Mouse (Mus musculus): ENCODE data around the gene Pdzd8.

Pdzd8 gene

DNA sequence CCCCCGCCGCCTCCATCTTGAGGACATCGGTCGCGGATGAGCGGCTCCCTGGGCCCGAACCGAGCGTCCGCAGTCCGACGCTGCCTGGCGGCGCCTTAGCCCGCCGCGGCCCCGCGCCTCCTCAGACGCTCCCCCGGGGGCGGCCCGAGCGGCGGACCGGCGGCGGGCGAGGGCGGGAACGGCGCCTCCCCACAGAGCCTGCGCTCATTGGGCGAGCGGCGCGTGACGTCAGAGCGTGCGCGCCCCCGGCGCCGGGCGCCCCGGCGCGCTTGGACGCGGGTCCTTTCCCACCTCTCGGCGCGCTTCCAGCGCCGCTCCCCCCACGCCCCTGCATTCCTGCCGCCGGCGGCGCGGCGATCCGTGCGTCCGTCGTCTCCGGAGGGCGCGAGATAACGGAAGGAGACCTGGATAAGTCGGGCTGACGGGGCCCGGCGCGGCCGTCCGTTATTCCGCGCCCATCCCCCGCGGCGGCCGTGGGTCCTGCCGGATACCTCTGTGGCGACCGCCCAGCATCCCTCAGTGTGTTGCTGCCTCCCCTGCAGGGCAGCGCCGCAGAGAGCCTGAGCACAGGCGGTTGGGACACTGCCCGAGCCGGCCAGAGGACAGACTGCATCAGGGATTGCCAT, at the start of gene Pdzd8:
Gene Pdzd8, minus strand, starts transcription at position 123 of the 626 bp plus-strand sequence.
- peak; percentile 89 for DNase-seq

DNA sequence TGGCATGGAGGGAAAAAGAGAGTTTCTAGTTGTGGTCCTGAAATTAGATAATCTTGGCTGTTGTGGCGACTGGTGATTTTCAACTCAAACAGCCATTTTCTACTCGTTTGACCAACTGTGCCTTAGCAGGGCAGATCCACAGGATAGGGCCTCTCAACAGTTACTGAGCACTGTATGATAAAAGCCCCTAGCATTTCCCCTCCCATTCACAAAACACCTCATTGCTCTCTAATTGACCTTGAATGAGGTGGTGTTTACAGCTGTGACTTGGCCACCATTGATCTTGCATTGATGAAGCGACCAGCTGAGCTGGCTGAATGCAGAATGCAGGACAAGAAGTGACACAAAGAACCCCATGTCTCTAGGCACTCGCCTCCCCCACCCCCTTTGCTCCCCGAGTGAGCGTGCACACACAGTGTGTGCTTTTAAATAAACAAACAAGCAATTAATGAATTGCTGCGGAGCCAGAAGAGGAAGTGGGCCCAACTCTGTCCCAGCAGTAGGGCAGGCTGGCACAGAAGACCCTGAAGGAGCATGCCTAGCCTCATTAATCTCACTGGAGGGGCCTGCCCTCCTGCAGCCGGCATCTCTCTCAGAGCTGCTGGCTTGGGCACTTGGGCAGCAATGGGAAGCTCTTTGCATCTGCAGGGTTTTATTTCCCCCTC, 48.3 kb upstream of the Pdzd8 start:
- peak; percentile 33 for DNase-seq

DNA sequence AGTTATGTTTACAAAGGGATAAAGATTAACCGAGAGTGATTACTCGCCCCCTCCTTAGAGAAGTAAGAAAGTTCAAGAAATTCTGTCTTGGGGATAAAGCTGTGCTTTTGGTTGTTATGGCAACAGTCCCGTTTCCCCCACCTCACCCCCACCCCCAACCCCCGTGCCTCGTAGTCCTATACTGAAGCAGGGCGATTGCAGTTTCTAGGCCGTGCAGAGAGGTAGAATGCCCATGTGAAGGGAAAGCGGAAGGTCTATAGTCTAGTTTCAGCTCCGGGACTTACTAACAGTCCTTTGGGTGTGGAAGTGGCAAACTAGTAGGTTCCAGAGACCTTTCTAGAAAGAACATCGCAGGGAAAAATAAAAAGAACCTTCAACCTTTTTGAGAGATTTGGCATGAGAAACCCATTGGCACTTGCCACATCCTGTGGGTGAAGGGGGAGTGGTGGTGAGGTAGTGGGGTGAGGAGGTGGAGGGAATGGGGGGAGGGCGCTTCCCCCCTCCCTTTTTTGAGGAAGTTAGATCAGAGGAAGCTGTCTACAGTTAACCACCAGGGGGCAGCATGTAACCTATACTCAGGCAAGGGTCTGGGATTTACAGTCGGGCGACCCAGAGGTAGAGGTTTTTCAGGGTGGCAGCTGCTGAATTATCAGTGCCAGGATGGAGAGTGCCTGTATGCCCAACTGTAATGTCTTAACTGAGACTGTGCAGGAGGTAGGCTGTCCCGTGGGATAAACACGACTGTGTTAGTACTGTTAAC, 43.4 kb upstream of the Pdzd8 start:
- peak; percentile 76 for DNase-seq

DNA sequence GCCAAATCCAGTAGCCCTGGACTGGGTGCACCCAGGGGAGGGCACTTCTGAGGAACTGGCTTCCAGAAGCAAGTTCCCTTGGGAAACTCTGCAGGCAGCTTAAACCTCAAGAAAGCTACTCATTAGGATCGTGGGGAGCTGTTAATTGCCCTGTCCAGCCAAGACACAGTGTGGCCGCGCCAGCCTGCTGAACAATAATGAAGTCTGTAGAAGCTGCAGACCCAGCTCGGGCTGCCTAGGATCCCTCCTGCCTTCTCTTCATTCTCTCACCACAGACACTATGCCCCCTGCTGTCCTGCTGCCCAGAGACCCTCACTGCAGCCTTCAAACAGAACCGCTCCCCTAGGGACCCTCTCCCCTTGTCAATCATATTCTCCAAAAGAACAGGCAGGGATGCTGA, 42.8 kb upstream of the Pdzd8 start:
- DNase-seq, result peak; percentile 9

DNA sequence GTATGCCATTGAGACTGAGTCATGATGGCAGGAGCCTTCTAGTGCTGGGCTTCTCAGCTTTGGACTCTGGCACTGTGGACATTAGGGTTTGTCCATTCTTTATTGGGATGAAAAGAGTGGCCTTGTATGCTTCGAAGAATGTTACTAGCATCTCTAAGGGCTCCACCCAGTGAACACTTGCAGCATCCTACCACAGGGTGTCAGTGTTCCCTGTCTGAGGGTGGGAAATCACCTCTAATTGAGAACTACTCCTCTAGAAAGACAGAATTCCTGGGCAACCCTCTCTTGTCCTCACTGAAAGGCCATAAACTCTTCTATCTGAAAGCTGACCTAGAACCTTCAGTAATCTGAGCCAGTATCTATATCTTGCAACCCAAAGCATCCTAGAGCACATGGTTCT, 41.6 kb upstream of the Pdzd8 start:
- DNase-seq, result peak; percentile 35

DNA sequence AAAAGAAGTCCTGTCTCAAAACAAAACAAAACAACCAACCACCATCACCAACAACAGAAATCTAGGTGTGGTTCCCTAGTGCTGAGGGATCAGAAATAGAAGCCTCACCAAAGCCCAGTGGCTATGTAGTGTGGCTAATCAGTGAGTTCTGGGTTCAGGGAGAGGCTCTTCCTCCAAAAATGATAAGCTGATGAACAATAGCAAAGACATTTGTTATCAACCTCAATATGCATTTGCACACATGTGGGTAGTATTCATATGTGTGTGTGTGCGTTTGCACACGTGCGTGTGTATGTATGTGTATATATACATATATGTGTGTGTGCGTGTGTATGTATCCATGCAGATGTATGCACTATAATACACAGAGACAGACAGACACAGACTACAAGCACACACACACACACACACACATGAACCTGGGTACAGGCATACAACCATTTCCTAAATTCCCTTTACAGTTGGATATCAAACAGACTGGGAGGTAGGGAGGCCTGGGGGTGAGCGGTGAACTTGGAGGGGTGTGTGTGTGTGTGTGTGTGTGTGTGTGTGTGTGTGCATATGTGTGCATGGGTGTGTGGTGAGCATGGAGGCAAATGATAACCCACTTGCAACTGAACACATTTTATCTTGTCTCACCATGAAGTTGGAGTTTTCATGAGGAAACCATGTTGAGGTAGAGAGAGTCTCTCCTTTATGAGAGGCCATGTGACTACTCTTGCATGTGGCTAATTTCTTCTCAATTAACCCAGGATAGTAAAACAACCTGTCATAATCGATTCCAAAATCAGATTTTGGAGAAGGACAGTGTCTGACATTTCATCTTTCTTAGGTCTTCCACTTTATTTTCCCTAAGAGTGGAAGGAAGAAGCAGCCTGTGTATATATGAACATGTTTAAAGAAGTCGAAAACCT, 39.3 kb upstream of the Pdzd8 start:
- no peak for DNase-seq

DNA sequence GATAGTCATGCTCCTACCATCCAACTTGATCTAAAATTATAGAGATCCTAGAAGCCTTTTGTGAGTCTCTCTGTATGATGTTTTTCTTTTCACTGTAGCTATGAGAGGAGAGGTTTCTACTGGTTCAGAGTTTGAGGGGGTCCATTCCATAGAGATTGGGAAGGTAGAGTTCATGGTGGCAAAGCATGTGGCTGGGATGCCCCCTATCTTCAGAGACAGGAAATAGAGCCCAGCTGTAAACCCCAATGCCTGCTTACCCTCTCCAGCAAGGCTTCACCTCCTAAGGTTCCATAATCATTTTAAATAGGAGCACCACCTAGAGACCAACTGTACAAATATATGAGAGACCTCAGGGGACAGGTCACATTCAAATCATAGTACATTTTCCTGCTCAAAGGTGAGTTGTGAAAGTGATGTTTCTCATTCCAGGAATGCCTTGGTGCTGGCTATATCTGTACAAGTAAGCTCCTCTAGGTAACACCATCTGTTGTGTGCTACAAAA, 36.9 kb upstream of the Pdzd8 start:
- no peak for DNase-seq

DNA sequence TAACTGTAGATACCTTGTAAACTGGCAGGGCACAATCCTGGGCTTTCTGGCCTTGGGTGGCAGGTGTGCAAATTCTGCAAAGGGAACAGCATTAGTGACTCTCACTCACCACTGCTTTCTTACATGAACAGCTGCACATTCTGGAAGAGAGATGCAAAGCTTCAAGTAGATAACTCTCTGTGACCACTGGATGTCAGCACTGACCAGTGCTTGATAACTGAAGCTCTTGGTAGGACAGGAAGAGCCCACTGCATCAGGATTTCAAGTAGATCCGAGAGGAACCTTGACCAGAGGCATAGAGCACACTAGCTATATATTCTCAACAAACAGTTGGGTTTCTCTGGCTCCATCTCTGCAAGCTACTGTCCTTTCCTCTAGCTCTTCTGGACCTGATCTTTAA, 34.4 kb upstream of the Pdzd8 start:
- DNase-seq, result no peak

DNA sequence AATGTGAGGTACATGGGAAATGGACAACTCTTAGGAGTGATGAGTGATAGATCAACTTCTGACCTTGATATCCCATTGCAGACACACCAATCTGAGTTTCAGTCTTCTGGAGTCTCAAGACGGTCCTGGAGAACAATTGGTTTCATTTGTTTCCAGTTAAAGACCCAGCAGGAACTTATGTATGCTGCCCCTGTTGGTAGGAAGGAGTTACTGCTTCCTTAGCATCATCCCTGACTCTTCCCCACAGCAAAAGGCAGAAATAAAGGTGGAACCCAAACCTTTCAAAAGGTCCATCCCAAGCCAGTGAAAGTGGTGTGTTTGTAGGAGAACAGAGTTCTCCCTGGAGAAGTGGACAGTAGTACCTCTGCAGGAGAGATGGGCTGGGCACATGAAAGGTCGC, 30.9 kb upstream of the Pdzd8 start:
- DNase-seq, result no peak

DNA sequence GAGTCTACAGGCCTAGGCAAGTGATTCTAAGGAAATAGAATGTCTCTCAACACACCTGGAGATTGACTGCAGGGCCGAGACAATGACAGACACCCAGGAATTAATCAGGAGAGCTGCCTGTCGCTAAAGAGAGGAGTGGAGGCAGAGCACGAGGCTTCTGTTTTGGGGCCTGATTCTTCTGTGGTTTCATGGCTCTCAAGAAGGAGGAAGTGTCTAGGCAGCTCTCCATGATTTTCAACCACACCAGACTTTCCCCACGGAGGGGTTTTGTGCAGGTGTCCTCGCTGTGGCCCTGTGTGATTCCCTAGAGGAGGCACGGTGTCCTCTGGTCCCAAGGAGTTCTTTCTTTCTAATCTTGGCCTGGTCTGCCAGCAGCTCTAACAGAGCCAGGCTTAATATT, 29.4 kb upstream of the Pdzd8 start:
- no peak for DNase-seq

DNA sequence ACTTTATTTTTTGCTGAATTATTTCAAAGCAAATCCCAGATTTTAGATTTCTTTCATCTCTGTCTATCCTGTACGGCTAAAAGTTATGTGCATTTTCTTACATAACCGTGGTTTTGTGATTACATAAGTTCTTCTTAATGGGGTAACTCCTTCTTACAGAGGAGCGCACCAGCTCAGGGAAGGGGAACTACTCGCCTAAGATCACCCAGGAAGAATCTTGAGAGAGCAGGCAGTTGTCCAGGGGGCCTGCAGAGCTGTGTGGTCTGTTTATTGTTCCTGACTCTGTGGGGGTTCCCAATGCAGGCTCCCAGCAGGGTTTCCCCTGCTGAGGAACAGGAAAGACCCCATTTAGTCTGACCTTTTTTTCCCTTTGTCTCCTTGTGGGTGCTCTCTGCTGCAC, 27.3 kb upstream of the Pdzd8 start:
- no peak for DNase-seq

DNA sequence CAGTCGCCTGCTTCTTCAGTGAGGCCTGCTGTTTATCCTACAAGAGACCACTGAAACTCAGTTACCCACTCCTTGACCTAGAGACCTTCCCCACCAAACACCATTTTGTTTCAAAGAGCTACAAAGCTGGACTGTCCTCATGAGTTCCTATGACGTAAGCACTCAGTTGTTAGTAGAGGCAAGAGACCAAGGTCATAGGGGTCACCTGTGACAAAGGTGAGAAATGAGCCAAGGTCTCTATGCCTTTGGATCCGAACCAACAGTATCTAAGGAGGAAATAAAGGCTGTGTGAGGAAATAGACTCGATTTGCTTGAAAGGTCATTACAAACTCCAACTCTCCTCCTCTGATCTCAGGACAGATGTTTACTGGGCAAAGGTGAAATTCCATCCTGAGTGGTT, 25.4 kb upstream of the Pdzd8 start:
- DNase-seq, result no peak

DNA sequence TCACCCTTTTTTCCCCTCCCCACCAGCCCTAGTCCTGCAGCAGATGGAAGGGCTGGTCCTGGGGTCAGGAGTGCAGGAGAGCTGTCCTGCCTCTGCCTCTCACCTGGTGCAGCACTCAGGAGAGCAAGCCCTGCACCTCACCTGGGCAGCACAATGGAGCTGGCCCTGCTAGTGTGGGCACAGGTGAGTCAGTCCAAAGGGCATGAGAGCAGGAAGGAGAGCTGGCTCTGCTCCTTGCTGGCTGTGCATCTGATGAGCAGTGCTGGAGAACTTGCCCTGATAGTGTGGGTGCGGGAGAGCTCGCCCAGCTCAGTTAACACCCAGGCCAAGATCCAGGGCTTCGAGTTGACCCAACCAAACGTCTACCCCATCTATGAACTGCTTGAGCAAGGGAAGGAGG, 22.3 kb upstream of the Pdzd8 start:
- DNase-seq, result no peak

DNA sequence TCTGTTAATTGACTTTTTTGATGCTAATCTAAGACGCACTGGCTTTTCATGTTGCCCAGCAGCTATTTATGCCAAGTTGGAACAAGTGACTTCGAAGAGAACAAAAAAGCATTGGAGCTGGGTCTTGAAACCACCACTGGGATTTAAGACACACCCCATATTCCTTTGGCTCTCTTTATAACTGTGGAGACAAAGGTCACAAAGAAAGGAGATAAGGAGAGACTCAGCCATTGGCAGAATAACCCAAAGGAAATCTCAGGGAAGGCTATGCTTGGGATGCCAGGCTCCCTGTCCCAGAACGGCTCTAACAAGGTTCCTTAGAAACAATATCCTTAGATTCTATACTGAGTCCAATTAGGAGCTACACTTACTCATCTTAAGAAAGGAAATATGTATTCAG, 21.1 kb upstream of the Pdzd8 start:
- no peak for DNase-seq

DNA sequence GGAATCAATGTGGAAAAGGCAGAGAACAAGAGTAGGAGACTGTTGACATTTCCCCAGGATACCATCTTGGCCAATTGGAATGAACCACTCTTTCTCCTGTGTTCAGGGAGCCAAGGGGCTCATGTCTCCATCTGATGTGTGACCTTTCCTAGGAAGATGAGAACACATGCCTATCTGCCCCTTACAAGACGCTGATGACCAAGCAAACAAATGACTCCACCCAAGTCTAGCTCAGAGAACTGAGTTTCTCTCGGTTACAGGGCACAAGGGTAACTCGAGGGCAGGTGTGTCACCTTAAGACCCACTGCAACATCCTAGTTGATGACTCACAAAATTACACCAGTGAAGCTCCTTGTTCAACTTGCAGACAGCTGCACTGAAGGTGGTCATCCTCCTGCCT, 18.1 kb upstream of the Pdzd8 start:
- DNase-seq, result no peak

DNA sequence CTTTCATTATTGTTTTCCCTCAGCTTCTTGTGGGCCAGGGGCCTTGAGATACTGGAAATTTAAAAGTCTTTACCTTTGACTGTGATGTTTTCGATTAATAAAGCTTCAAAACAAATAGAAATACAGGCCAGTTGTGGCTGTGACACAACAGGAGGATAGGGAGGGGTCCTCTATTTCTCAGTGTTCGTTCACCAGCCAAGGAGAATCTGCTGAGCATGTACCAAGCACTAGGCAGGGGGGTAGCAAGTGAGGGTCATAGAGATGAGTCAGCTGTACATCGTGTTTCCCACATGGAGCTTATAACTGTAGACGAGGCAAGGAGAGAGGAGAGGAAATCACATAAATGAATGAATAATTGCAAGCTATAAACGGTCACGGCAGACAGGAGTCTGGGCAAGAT, 17.1 kb upstream of the Pdzd8 start:
- no peak for DNase-seq

DNA sequence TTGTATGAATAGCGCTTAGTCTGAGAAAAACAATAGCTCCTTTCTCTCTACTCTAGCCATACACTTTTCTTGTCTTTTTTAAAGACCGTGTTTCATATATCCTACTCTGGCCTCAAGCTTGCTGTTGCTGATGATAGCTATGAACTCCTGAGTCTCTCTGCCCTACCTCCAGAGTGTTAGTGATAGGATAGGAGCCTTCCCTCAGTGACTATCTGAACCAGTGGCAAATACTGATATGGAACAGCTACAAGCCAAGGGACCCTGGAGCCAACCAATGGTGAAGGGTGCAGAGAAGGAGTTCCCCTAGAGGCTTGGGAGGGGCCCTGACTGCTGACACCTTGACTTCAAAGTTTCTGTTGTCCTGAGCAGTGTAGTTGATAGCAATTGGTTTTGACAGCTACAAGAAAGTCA, 14.9 kb upstream of the Pdzd8 start:
- DNase-seq, result no peak

DNA sequence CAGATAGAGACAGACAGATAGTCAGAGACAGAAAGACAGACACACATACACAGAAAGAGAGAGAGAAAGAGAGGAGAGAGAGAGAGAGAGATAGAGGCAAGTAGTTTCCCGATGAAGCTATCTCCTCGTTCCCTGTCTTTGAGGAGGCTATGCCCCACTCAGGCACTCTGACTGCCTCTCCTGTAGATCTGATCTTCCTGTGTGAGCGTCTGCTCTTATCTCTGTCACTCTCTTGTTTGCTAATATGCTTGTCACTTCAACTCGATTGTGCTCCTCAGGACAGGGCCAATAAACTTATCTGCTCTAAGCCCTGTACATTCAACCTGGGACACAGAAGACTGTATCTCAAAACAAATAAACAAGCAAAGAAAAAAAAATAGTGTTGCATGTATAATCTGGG, 13.6 kb upstream of the Pdzd8 start:
- DNase-seq, result no peak

DNA sequence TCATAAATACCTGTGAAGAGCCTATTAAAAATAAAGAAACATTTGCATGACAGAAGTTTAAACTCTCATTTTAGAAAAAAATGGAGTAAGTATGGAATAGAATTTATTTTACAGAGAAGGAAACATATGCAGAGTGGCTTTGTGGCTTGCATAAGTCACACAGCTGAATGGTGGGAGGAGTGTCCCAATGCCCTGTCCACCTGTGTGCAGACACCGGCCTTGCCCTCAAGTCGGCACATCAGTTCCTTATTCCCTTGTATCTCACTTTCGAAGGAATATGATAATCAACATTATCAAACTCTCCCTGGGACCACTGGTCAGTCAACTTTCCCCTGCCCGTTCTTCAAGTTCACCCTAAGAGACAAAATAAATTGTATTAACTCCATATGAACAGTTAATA, 12.3 kb upstream of the Pdzd8 start:
- no peak for DNase-seq

DNA sequence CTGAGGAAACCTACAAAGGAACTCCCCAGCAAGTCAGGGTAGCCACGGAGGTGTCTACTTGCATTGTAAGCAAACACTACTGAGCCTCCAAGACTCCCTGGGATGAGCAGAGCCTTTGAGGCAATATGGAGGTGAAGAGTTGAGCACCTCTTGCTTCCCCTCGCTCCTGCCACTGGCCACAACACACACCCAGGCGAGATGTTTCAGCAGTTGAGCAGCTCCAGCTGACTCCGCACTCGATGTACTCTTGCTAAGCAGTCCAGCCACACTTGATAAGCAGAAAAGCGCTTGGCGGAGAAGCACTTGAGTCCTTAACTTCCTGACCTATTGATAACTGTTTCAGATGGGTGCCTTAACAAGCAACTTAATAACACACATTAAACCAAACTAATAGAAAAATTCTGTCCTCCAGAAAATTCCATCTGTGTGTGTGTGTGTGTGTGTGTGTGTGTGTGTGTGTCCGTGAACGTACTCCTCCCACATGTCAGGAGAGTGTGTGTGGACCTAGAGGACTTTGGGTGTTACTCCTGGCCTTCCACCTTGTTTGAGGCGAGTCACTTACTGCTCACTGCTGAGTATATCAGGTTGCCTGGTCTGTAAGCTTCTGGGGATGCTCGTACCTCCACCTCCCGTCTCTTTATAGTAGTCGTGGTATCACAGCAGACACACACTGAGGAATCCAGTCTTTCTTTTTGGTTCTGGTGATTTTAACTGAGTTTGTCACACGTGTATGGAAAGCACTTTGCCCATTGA, 11.4 kb upstream of the Pdzd8 start:
- DNase-seq, result no peak

DNA sequence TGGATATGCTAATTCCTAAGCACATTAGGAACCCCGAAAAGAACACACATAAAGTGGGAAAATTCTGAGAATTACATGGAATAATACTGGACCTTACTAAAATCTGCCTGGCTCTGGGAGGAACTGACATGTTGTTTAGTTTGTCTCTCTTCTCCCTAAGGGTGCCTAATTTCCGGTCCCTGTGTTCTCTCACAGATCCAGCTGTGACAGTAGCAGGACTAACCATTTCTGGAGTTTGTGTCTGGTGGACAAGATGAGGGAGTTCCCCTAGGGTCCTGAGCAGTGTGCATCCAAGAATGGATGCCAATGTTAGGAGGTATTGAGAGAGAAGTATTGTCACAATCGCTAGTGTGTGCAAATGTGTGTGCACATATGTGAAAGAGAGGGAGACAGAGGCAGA, 10.8 kb upstream of the Pdzd8 start:
- no peak for DNase-seq

DNA sequence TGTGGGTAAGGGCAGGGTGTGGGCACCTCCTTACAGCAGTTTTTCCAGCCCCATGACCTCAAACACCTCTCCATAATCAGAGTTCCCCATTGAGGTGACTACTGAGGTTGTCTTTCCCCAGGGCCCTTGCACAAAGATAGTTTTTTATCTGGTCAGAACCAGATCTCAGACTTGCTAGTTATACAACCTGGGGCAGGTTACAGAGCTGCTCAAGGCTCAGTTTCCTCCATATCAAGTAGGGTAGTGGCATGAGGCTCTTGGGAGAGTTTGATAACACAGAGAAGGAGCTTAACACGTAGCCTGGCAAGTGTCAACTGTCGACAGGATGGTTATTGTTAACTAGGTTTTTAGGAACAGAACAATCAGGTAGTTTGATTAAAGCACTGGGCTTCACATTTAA, 9.3 kb upstream of the Pdzd8 start:
- no peak for DNase-seq
